Mouse (Mus musculus): ENCODE results near the gene Tbc1d7. TPM values are rescaled to one million over a fixed set of nuclear protein-coding genes. Genes with fewer than 3 reads are reported as not detected.

The Tbc1d7 gene
- polyA plus RNA-seq, 1 experiment from 2014 or later = 45.0 TPM

DNA sequence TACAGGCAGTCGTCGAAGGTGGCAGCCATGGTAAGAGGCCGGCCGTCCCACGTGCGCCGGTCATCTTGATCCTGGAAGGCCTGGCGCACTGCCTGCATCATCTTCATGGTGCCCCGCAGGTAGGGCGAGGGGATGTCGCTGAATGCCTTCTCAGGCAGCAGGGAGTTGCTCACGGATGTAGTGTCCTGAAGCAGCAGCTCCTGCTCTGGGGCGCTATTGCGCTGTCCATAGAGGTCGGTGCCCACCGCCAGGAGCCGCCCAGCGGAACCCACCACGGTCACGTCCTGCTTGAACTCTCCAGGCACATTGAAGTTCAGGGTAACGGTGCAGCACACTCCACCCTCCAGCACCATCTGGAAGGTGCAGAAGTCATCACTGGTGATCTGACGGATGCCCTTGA is 29.2 kb upstream of the Tbc1d7 start:
- Histone ChIP-seq H3K4me2 (ENCODE audit: low read length) (no peak overlapping the region), H3K9me3 (ENCODE audit: control insufficient read depth, low read length) (no peaks in the 10 kb centered on the region), H3K9ac (ENCODE audit: low read length) (no peak overlapping the region), H3K36me3 (ENCODE audit: control insufficient read depth, insufficient read depth, low read length) (no peaks in the 10 kb centered on the region), H3K27me3 (replicated peaks; ENCODE audit: control insufficient read depth, insufficient read depth, low read length) (no peaks in the 10 kb centered on the region), H3K4me1 (replicated peaks; ENCODE audit: control insufficient read depth, insufficient read depth, low read length) (peaks cover 8% of the 10 kb centered on the region; the same call in 1 of the 2 replicates), H3K4me3 (ENCODE audit: low read depth, low read length) (no peak overlapping the region), H3K27ac (ENCODE audit: low read depth) (no peak overlapping the region)
- no peak for DNase-seq (ENCODE audit: low spot score)
- no peak for ATAC-seq (replicated peaks; ENCODE audit: low FRiP score, low TSS enrichment, low read depth)
- WGBS = 69% methylated on average over 22 of the region's 22 CpGs

DNA sequence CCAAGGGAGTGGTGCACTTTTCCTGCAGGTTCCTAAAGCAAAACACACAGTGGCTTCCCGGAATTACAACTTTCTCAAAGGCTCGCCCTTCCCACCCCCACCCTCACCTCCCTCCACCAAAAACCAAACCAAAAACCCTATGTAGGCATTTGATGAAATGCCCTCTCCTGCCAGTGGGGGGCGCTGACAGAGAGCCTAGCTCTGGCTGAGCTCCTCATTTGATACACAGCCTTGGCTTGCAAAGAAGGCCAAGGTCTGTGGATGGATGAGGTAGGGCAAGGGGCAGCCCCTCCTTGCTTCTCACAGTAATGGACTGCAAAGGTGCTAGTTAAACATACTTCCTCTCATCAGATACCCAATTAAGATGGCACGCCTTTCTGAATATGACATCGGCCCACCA is 28.4 kb upstream of the Tbc1d7 start:
- H3K36me3 ChIP-seq (ENCODE audit: control insufficient read depth, insufficient read depth, low read length) = no peaks in the 10 kb centered on the region
- H3K4me3 ChIP-seq (ENCODE audit: low read depth, low read length) = no peak overlapping the region
- H3K27ac ChIP-seq (ENCODE audit: low read depth) = no peak overlapping the region
- no peak for DNase-seq (ENCODE audit: low spot score)
- no peak overlapping the region for H3K9ac ChIP-seq (ENCODE audit: low read length)
- no peak overlapping the region for H3K4me2 ChIP-seq (ENCODE audit: low read length)
- H3K27me3 ChIP-seq (replicated peaks; ENCODE audit: control insufficient read depth, insufficient read depth, low read length) = no peaks in the 10 kb centered on the region
- peaks cover 8% of the 10 kb centered on the region; the same call in 1 of the 2 replicates for H3K4me1 ChIP-seq (replicated peaks; ENCODE audit: control insufficient read depth, insufficient read depth, low read length)
- H3K9me3 ChIP-seq (ENCODE audit: control insufficient read depth, low read length) = no peaks in the 10 kb centered on the region
- ATAC-seq (replicated peaks; ENCODE audit: low FRiP score, low TSS enrichment, low read depth) = no peak
- 70% methylated on average over 5 of the region's 5 CpGs for WGBS

DNA sequence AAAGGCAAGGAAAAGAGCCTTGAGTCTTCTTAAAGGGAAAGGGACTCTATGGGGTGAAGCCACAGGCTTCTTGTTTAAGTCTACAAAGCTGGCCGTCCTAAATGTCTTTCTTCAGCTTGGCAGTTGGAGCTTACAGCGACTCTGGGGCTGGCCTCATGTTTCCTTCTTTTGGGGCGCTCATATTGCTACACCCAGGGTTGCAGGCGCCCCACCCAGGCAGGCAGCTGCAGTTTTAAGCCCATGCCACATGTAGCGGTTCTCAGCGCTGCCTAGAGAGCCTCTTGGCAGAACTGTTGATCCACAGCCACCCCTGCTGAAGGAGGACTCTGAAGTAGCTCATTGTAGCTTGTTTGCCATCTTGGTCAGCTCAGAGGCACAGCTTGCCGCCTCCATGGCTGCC is 28.0 kb upstream of the Tbc1d7 start:
- ATAC-seq (replicated peaks; ENCODE audit: low FRiP score, low TSS enrichment, low read depth) = no peak
- Histone ChIP-seq H3K9me3 (ENCODE audit: control insufficient read depth, low read length) (no peaks in the 10 kb centered on the region), H3K36me3 (ENCODE audit: control insufficient read depth, insufficient read depth, low read length) (no peaks in the 10 kb centered on the region), H3K27ac (ENCODE audit: low read depth) (no peak overlapping the region), H3K4me1 (replicated peaks; ENCODE audit: control insufficient read depth, insufficient read depth, low read length) (peaks cover 8% of the 10 kb centered on the region; the same call in 1 of the 2 replicates), H3K27me3 (replicated peaks; ENCODE audit: control insufficient read depth, insufficient read depth, low read length) (no peaks in the 10 kb centered on the region), H3K4me3 (ENCODE audit: low read depth, low read length) (no peak overlapping the region), H3K4me2 (ENCODE audit: low read length) (no peak overlapping the region), H3K9ac (ENCODE audit: low read length) (no peak overlapping the region)
- 83% methylated on average over 7 of the region's 7 CpGs for WGBS
- no peak for DNase-seq (ENCODE audit: low spot score)

DNA sequence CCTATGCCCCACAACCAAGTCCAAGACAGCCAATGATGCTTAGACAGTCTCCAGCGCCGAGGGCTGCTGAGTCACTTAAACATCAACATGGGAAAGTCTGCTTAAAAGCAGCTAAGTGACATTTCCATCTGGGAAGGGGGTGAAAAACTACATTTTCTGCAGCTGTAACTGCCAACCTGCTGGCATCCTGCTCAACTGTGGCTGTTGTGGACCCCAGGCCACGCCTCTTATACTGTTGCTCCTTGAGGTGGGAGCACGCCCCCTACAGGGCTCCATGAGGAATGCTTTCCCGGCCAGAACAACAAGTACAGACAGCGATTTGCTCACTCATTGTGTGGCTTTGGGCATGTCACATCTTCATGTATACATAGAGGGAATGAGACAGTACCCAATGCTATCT is 25.9 kb upstream of the Tbc1d7 start:
- no peaks in the 10 kb centered on the region for H3K36me3 ChIP-seq (ENCODE audit: control insufficient read depth, insufficient read depth, low read length)

GRCm38 (mm10) chr13:43196000-43196399 is 24.7 kb upstream of the Tbc1d7 start:
- no peak for DNase-seq (ENCODE audit: low spot score)
- Histone ChIP-seq H3K9ac (ENCODE audit: low read length) (no peak overlapping the region), H3K9me3 (ENCODE audit: control insufficient read depth, low read length) (no peaks in the 10 kb centered on the region), H3K4me3 (ENCODE audit: low read depth, low read length) (no peak overlapping the region), H3K4me1 (replicated peaks; ENCODE audit: control insufficient read depth, insufficient read depth, low read length) (peaks cover 12% of the 10 kb centered on the region; the same call in 1 of the 2 replicates), H3K36me3 (ENCODE audit: control insufficient read depth, insufficient read depth, low read length) (no peaks in the 10 kb centered on the region), H3K27ac (ENCODE audit: low read depth) (no peak overlapping the region), H3K4me2 (ENCODE audit: low read length) (no peak overlapping the region), H3K27me3 (replicated peaks; ENCODE audit: control insufficient read depth, insufficient read depth, low read length) (no peaks in the 10 kb centered on the region)
- 18% methylated on average over 7 of the region's 7 CpGs for WGBS
- no peak for ATAC-seq (replicated peaks; ENCODE audit: low FRiP score, low TSS enrichment, low read depth)

More for the DNA sequence above, 25.9 kb upstream of the Tbc1d7 start:
- Histone ChIP-seq H3K4me3 (ENCODE audit: low read depth, low read length) (no peak overlapping the region), H3K9me3 (ENCODE audit: control insufficient read depth, low read length) (no peaks in the 10 kb centered on the region), H3K27ac (ENCODE audit: low read depth) (no peak overlapping the region), H3K4me2 (ENCODE audit: low read length) (no peak overlapping the region), H3K27me3 (replicated peaks; ENCODE audit: control insufficient read depth, insufficient read depth, low read length) (no peaks in the 10 kb centered on the region), H3K9ac (ENCODE audit: low read length) (no peak overlapping the region), H3K4me1 (replicated peaks; ENCODE audit: control insufficient read depth, insufficient read depth, low read length) (peaks cover 3% of the 10 kb centered on the region; the same call in 1 of the 2 replicates)
- WGBS = 62% methylated on average over 6 of the region's 6 CpGs
- DNase-seq (ENCODE audit: low spot score) (no peak), ATAC-seq (replicated peaks; ENCODE audit: low FRiP score, low TSS enrichment, low read depth) (no peak)

- H3K36me3 ChIP-seq (ENCODE audit: control insufficient read depth, insufficient read depth, low read length) = no peaks in the 10 kb centered on the region
- H3K4me3 ChIP-seq (ENCODE audit: low read depth, low read length) = no peak overlapping the region
- H3K4me1 ChIP-seq (replicated peaks; ENCODE audit: control insufficient read depth, insufficient read depth, low read length) = peaks cover 12% of the 10 kb centered on the region; the same call in 1 of the 2 replicates
- ATAC-seq (replicated peaks; ENCODE audit: low FRiP score, low TSS enrichment, low read depth) = no peak
- WGBS = 94% methylated on average over 8 of the region's 8 CpGs
- H3K9me3 ChIP-seq (ENCODE audit: control insufficient read depth, low read length) = no peaks in the 10 kb centered on the region
- no peaks in the 10 kb centered on the region for H3K27me3 ChIP-seq (replicated peaks; ENCODE audit: control insufficient read depth, insufficient read depth, low read length)
- DNase-seq (ENCODE audit: low spot score) = no peak
- no peak overlapping the region for H3K27ac ChIP-seq (ENCODE audit: low read depth)
- H3K9ac ChIP-seq (ENCODE audit: low read length) = no peak overlapping the region
- no peak overlapping the region for H3K4me2 ChIP-seq (ENCODE audit: low read length)
Observed at GRCm38 (mm10) chr13:43193932-43194331, 22.6 kb upstream of the Tbc1d7 start.

DNA sequence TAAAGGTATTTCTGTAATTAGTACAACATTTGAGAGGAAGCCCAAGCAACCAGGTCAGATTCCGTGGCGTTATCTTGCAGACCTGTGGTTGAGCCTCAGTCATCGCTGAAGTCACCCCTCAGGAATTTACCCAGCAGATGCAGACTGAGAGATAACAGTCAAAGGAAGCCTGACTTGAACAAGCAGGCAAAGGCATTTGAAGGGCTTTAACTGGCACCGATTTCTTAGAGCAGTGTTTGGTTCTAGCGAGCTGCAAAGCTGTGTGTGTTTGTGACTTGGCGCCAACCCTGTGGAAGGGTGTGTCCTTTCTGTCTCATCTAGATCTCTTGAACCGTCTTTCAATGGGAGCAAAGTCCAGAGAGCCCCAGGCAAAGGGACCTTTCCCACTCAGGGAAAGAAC is 22.0 kb upstream of the Tbc1d7 start:
- no peak for ATAC-seq (replicated peaks; ENCODE audit: low FRiP score, low TSS enrichment, low read depth)
- 32% methylated on average over 7 of the region's 7 CpGs for WGBS

DNA sequence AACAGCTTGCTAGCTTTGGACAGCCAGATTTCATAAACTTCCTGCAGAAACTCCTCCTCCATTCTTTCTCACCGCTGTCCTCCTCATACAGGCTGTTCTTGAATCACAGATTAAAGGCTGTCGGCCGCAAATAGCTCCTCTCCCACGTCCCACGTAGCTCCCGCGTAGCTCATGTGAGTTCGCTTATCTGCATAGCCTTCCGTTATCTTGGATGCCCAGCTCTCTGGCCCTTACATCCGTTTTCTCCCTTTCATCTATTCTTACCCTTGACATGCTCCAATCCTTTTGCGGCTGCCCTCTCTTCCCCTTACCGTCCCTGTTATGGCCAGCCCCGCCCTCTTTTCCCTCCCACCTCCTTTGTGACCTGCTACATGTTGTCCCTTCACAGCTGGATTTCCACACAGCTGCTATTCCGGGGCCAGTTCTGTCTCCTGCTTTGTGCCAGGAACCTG is 20.5 kb upstream of the Tbc1d7 start:
- no peak for DNase-seq (ENCODE audit: low spot score)
- H3K27ac ChIP-seq (ENCODE audit: low read depth) = no peak overlapping the region
- H3K36me3 ChIP-seq (ENCODE audit: control insufficient read depth, insufficient read depth, low read length) = no peaks in the 10 kb centered on the region
- no peaks in the 10 kb centered on the region for H3K27me3 ChIP-seq (replicated peaks; ENCODE audit: control insufficient read depth, insufficient read depth, low read length)
- peaks cover 12% of the 10 kb centered on the region; the same call in 1 of the 2 replicates for H3K4me1 ChIP-seq (replicated peaks; ENCODE audit: control insufficient read depth, insufficient read depth, low read length)
- ATAC-seq (replicated peaks; ENCODE audit: low FRiP score, low TSS enrichment, low read depth) = no peak
- H3K4me3 ChIP-seq (ENCODE audit: low read depth, low read length) = peak overlapping the region; percentile 18; the same call in 1 of the 2 replicates
- no peak overlapping the region for H3K9ac ChIP-seq (ENCODE audit: low read length)
- WGBS = 6% methylated on average over 14 of the region's 14 CpGs
- H3K9me3 ChIP-seq (ENCODE audit: control insufficient read depth, low read length) = no peaks in the 10 kb centered on the region; the same call in 1 of the 2 replicates
- peak overlapping the region; percentile 45 for H3K4me2 ChIP-seq (ENCODE audit: low read length)

More for the DNA sequence above, 22.0 kb upstream of the Tbc1d7 start:
- H3K9ac ChIP-seq (ENCODE audit: low read length) = no peak overlapping the region
- H3K27me3 ChIP-seq (replicated peaks; ENCODE audit: control insufficient read depth, insufficient read depth, low read length) = no peaks in the 10 kb centered on the region
- H3K27ac ChIP-seq (ENCODE audit: low read depth) = 0 out of 2 replicates have a peak overlapping the region, but pooled peaks have one; percentile 33
- H3K4me1 ChIP-seq (replicated peaks; ENCODE audit: control insufficient read depth, insufficient read depth, low read length) = peaks cover 12% of the 10 kb centered on the region; the same call in 1 of the 2 replicates
- H3K36me3 ChIP-seq (ENCODE audit: control insufficient read depth, insufficient read depth, low read length) = no peaks in the 10 kb centered on the region
- no peaks in the 10 kb centered on the region for H3K9me3 ChIP-seq (ENCODE audit: control insufficient read depth, low read length)
- DNase-seq (ENCODE audit: low spot score) = no peak
- no peak overlapping the region for H3K4me3 ChIP-seq (ENCODE audit: low read depth, low read length)
- no peak overlapping the region for H3K4me2 ChIP-seq (ENCODE audit: low read length)

- no peaks in the 10 kb centered on the region for H3K36me3 ChIP-seq (ENCODE audit: control insufficient read depth, insufficient read depth, low read length)
- 14% methylated on average over 2 of the region's 2 CpGs for WGBS
- H3K4me1 ChIP-seq (replicated peaks; ENCODE audit: control insufficient read depth, insufficient read depth, low read length) = peaks cover 12% of the 10 kb centered on the region; the same call in 1 of the 2 replicates
- H3K27ac ChIP-seq (ENCODE audit: low read depth) = no peak overlapping the region
- DNase-seq (ENCODE audit: low spot score) (no peak), ATAC-seq (replicated peaks; ENCODE audit: low FRiP score, low TSS enrichment, low read depth) (no peak)
- no peaks in the 10 kb centered on the region; the same call in 1 of the 2 replicates for H3K9me3 ChIP-seq (ENCODE audit: control insufficient read depth, low read length)
- no peak overlapping the region for H3K9ac ChIP-seq (ENCODE audit: low read length)
- H3K27me3 ChIP-seq (replicated peaks; ENCODE audit: control insufficient read depth, insufficient read depth, low read length) = no peaks in the 10 kb centered on the region
- peak overlapping the region; percentile 45 for H3K4me2 ChIP-seq (ENCODE audit: low read length)
- H3K4me3 ChIP-seq (ENCODE audit: low read depth, low read length) = no peak overlapping the region
Observed at GRCm38 (mm10) chr13:43191290-43191689, 20.0 kb upstream of the Tbc1d7 start.

All from intestine, embryonic 14.5 days (tissue).